Mouse (Mus musculus) liver, adult 2 months (tissue): Measurements from ENCODE around the gene Bsnd. TPM values are rescaled to one million over a fixed set of nuclear protein-coding genes. Genes with fewer than 3 reads are reported as not detected.

Experiments
- DNase-seq: peaks from one replicate; pipeline ENCODE4 v3.0.0-alpha.2; 2011; ENCODE audit warnings: low read depth, low spot score; ENCODE audit errors: extremely low read depth
- H3K27ac ChIP-seq: fragments of 200-500 bp; replicated peaks from 2 replicates; pipeline ENCODE4 v1.5.1; 2012; ENCODE audit warnings: low read depth, mild to moderate bottlenecking, control low read depth, inconsistent platforms, low read length; ENCODE audit not compliant: insufficient read depth
- H3K27me3 ChIP-seq: fragments of 200-500 bp; 2 replicates; pipeline ENCODE4 v1.6.1; 2012; ENCODE audit warnings: mild to moderate bottlenecking, moderate library complexity, low read length, inconsistent platforms; ENCODE audit not compliant: control insufficient read depth, insufficient read depth
- H3K36me3 ChIP-seq: fragments of 200-500 bp; 2 replicates; pipeline ENCODE4 v1.6.1; 2012; ENCODE audit warnings: low read length, inconsistent platforms; ENCODE audit not compliant: control insufficient read depth, insufficient read depth
- H3K4me1 ChIP-seq: fragments of 200-500 bp; 2 replicates; pipeline ENCODE4 v1.6.1; 2011; ENCODE audit warnings: low read length; ENCODE audit not compliant: control insufficient read depth, insufficient read depth
- H3K4me3 ChIP-seq: fragments of 200-500 bp; 2 replicates; pipeline ENCODE4 v1.5.1; 2011; ENCODE audit warnings: low read depth, mild to moderate bottlenecking, control low read depth, low read length, moderate library complexity; ENCODE audit not compliant: insufficient read depth
- H3K79me2 ChIP-seq: fragments of 200-500 bp; 2 replicates; pipeline ENCODE4 v1.6.1; 2012; ENCODE audit warnings: inconsistent platforms, mild to moderate bottlenecking, low read length, moderate library complexity; ENCODE audit not compliant: control insufficient read depth, insufficient read depth
- H3K9ac ChIP-seq: fragments of 200-500 bp; 2 replicates; pipeline ENCODE4 v1.6.1; 2012; ENCODE audit warnings: low read depth, mild to moderate bottlenecking, control low read depth, inconsistent platforms, low read length
- CTCF ChIP-seq: fragments of 200-500 bp; IDR thresholded peaks from 2 replicates; pipeline ENCODE4 v1.5.1; 2011; ENCODE audit warnings: low read depth, low read length, control low read depth
- POLR2A ChIP-seq: fragments of 200-500 bp; IDR thresholded peaks from 2 replicates; pipeline ENCODE4 v1.6.1; 2011; ENCODE audit warnings: low read length, control low read depth; ENCODE audit not compliant: insufficient read depth; ENCODE audit errors: extremely low read depth
- WGBS: fragments of 180-500 bp; shearing (Covaris S2); methylation state at CpG from one replicate; pipeline ENCODE4 v1.1.7; 2018; 5-methylcytosine and 5-hydroxymethylcytosine counted together
- polyA plus RNA-seq: library from polyadenylated mRNA; depleted of rRNA; stranded (reverse); fragments of >200 nt; gene quantifications from 2 replicates; pipeline ENCODE4 v1.2.3, GENCODE M21; 2012
- total RNA-seq: library from RNA; depleted of rRNA; stranded (reverse); fragments of >200 nt; gene quantifications from 2 replicates; pipeline ENCODE4 v1.2.3, GENCODE M21; 2014

The Bsnd gene
- total and polyA plus RNA-seq, 2 experiments, result not detected

DNA sequence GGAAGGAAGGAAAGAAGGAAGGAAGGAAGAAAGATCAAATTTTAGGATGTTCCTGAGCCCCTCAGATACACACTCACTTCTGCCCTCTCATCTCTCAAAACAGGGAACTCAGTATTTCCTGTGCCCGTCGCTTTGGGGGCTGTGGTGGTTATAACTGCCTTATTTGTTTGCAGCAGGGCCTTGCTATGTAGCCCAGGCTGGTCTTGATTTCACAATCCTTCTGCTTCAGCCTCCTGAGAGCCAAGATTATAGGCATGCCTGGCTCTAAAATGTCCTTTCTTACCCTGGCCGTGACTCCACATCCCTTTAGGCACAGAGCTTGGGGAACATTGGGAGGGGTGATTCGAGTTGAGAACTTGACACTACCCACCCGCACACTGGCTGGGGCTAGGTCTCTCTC is 29.6 kb downstream of the Bsnd start:
- TF ChIP-seq CTCF (no peak), POLR2A (no peak)
- peak overlapping the region; percentile 89 for H3K4me3 ChIP-seq
- H3K36me3 ChIP-seq, result peaks cover 11% of the 10 kb centered on the region
- H3K9ac ChIP-seq, result peak overlapping the region; percentile 44; the same call in 1 of the 2 replicates
- H3K27me3 ChIP-seq, result no peaks in the 10 kb centered on the region
- peaks cover 10% of the 10 kb centered on the region for H3K4me1 ChIP-seq
- H3K79me2 ChIP-seq, result peaks cover 30% of the 10 kb centered on the region; the same call in 1 of the 2 replicates
- DNase-seq, result peak; percentile 66
- peak overlapping the region; percentile 93 for H3K27ac ChIP-seq
- WGBS, result 22% methylated on average over 5 of the region's 5 CpGs

DNA sequence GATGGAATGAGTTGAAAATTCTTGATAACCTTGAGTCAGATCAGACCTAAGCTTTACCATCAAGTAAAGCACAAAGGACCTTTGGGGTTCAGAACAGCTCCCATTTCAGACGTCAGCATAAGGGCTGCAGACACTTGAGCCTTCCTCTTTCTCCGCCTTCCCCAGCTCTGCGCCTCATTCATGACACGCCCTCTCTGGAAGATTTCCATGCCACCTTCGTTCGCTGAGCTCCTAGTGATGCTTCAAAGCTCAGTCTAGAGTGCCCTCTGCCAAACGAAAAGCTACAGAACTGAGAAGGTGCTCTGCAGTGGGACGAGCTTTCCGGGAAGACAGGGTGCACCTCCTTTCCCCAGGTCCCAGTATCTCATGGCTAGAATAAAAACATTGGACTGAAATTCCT is 30.1 kb downstream of the Bsnd start:
- Histone ChIP-seq H3K36me3 (peaks cover 13% of the 10 kb centered on the region), H3K27me3 (no peaks in the 10 kb centered on the region), H3K79me2 (peaks cover 30% of the 10 kb centered on the region; the same call in 1 of the 2 replicates), H3K4me3 (peak overlapping the region; percentile 89), H3K9ac (no peak overlapping the region), H3K4me1 (peaks cover 10% of the 10 kb centered on the region), H3K27ac (no peak overlapping the region)
- DNase-seq, result peak; percentile 92
- 25% methylated on average over 9 of the region's 9 CpGs for WGBS
- no peak for TF ChIP-seq POLR2A
- TF ChIP-seq CTCF, result no peak

DNA sequence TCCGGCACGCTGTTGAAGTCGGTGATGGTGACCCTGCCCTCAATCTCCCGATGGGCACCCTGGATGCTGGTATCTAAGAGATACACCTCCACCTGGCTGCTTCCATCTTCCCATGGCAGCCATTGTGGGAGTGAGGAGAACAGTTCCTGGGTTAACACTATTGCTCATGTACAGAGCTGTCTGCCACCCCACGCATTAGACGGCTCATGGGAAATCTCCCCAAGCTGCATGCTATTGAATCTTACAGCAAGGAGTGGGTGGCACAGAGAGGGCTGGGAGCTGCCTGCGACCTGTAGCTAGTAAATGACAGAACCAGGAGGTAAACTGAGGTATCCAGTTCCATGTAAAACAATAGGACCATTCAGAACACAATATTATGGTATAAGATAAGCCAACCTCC is 37.5 kb downstream of the Bsnd start:
- TF ChIP-seq CTCF, result no peak
- TF ChIP-seq POLR2A, result no peak
- H3K79me2 ChIP-seq, result no peaks in the 10 kb centered on the region
- DNase-seq, result no peak
- peaks cover 7% of the 10 kb centered on the region; the same call in 1 of the 2 replicates for H3K4me1 ChIP-seq
- peaks cover 52% of the 10 kb centered on the region for H3K36me3 ChIP-seq
- no peak overlapping the region for H3K9ac ChIP-seq
- no peak overlapping the region for H3K27ac ChIP-seq
- no peaks in the 10 kb centered on the region for H3K27me3 ChIP-seq
- 94% methylated on average over 7 of the region's 7 CpGs for WGBS
- no peak overlapping the region for H3K4me3 ChIP-seq

- no peak for TF ChIP-seq CTCF
- TF ChIP-seq POLR2A, result no peak
- H3K4me1 ChIP-seq, result peaks cover 7% of the 10 kb centered on the region; the same call in 1 of the 2 replicates
- H3K27me3 ChIP-seq, result no peaks in the 10 kb centered on the region
- peaks cover 54% of the 10 kb centered on the region for H3K36me3 ChIP-seq
- WGBS, result 21% methylated on average over 4 of the region's 4 CpGs
- DNase-seq, result peak; percentile 77
- no peaks in the 10 kb centered on the region for H3K79me2 ChIP-seq
- no peak overlapping the region for H3K9ac ChIP-seq
- H3K4me3 ChIP-seq, result no peak overlapping the region
- no peak overlapping the region for H3K27ac ChIP-seq
Measured at GRCm38 (mm10) chr4:106453516-106453915, 38.6 kb downstream of the Bsnd start.

- no peak for TF ChIP-seq CTCF
- no peak for TF ChIP-seq POLR2A
- Histone ChIP-seq H3K27me3 (no peaks in the 10 kb centered on the region), H3K9ac (no peak overlapping the region), H3K27ac (0 out of 2 replicates have a peak overlapping the region, but pooled peaks have one; percentile 7), H3K79me2 (no peaks in the 10 kb centered on the region), H3K4me3 (no peak overlapping the region), H3K4me1 (peaks cover 7% of the 10 kb centered on the region; the same call in 1 of the 2 replicates), H3K36me3 (peaks cover 57% of the 10 kb centered on the region)
- 28% methylated on average over 5 of the region's 5 CpGs for WGBS
- peak; percentile 77 for DNase-seq
Measured at GRCm38 (mm10) chr4:106453108-106453507, 39.0 kb downstream of the Bsnd start.

- no peak overlapping the region for H3K27ac ChIP-seq
- WGBS, result 87% methylated on average over 7 of the region's 7 CpGs
- peaks cover 58% of the 10 kb centered on the region for H3K36me3 ChIP-seq
- H3K9ac ChIP-seq, result no peak overlapping the region
- H3K79me2 ChIP-seq, result no peaks in the 10 kb centered on the region
- H3K27me3 ChIP-seq, result no peaks in the 10 kb centered on the region
- H3K4me3 ChIP-seq, result no peak overlapping the region
- DNase-seq, result no peak
- H3K4me1 ChIP-seq, result peaks cover 7% of the 10 kb centered on the region; the same call in 1 of the 2 replicates
- TF ChIP-seq POLR2A (no peak), CTCF (no peak)
Measured at GRCm38 (mm10) chr4:106452401-106452800, 39.7 kb downstream of the Bsnd start.
